20 mouse cellular contexts compared by ENCODE assay signal in the genomic region with DNA sequence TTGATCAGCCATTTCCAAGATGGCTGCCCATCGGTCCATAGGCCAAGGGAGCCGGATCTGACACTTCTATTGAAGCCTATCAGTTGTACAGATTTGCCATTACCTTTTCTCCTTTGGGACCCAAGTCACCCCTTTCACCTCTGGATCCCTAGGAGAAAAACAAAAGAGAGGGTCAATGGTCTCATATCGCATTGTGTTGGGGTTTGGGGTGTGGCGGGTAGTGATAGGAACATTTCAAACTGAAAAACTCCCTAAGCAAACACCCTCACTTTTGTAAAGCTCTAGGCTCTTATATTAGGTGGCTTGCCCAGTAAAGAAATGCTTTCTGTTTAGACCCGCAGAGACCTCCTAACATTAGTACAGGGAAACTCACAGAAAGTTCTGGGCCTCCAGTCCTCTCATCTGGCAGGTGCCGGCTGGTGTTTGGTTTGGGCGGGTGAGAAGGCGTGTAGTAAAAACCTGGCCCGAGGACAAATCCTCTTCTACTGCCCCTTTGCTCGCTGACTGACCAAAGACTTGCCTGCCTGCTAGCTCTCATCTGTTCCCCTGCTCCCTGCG. TPM values are rescaled to one million over a fixed set of nuclear protein-coding genes. Genes with fewer than 3 reads are reported as not detected.
DNase-seq lines count a peak whose midpoint lies in the region; ATAC-seq and TF ChIP-seq lines count a peak whose summit lies in the region.
"Had no signal": no experiment of that assay in that cellular context is flagged by ENCODE, and none has a peak within 500 bp of the region (broad histone marks: within the 10 kb centered on the region; RNA-seq: fewer than 3 reads in every experiment).

No protein-coding gene starts in this region.

- ATAC-seq in forebrain, embryonic 14.5 days = no peak
- no peak for ATAC-seq in limb, embryonic 14.5 days (ENCODE audit: low FRiP score, low read depth)
- ATAC-seq in stomach, embryonic 16.5 days (ENCODE audit: insufficient read depth, low FRiP score) = peak; percentile 75; the same call in 1 of the 2 replicates
- ATAC-seq in liver, embryonic 12.5 days = no peak
- ATAC-seq: CD4-positive, CD25-positive, alpha-beta regulatory T cell, adult 4 months; forebrain, embryonic 15.5 days had no signal

- H3K27me3 ChIP-seq in forebrain, embryonic 10.5 days (ENCODE audit: poor library complexity, severe bottlenecking) = no peaks in the 10 kb centered on the region
- H3K27me3 ChIP-seq in forebrain, embryonic 14.5 days (replicated peaks; ENCODE audit: control insufficient read depth, insufficient read depth, low read length) = no peaks in the 10 kb centered on the region
- H3K27me3 ChIP-seq in E14TG2a.4 (ENCODE audit: insufficient read depth, low read length) = peaks cover 7% of the 10 kb centered on the region
- H3K27me3 ChIP-seq in limb, embryonic 14.5 days (ENCODE audit: control insufficient read depth, insufficient read depth, low read length) = no peaks in the 10 kb centered on the region
- H3K27me3 ChIP-seq in stomach, embryonic 16.5 days (ENCODE audit: control insufficient read depth, insufficient read depth, low read length) = no peaks in the 10 kb centered on the region
- peaks cover 12% of the 10 kb centered on the region; the same call in 1 of the 2 replicates for H3K27me3 ChIP-seq in liver, embryonic 12.5 days (replicated peaks)
- H3K27me3 ChIP-seq: forebrain, embryonic 15.5 days; heart, embryonic 15.5 days; hindbrain, embryonic 13.5 days had no signal

- H3K9me3 ChIP-seq in forebrain, embryonic 10.5 days = no peaks in the 10 kb centered on the region
- H3K9me3 ChIP-seq in forebrain, embryonic 14.5 days (replicated peaks; ENCODE audit: control insufficient read depth, low read length) = no peaks in the 10 kb centered on the region
- H3K9me3 ChIP-seq in E14TG2a.4 (ENCODE audit: low read length) = no peaks in the 10 kb centered on the region
- no peaks in the 10 kb centered on the region for H3K9me3 ChIP-seq in limb, embryonic 14.5 days (ENCODE audit: control insufficient read depth, low read length)
- H3K9me3 ChIP-seq in stomach, embryonic 16.5 days (replicated peaks; ENCODE audit: control insufficient read depth, low read length) = no peaks in the 10 kb centered on the region
- H3K9me3 ChIP-seq in liver, embryonic 12.5 days (replicated peaks) = no peaks in the 10 kb centered on the region
- H3K9me3 ChIP-seq: forebrain, embryonic 15.5 days; hindbrain, embryonic 13.5 days had no signal

- no peak overlapping the region for H3K4me3 ChIP-seq in forebrain, embryonic 10.5 days
- no peak overlapping the region for H3K4me3 ChIP-seq in forebrain, embryonic 14.5 days (ENCODE audit: low read depth, low read length)
- 0 out of 2 replicates have a peak overlapping the region, but pooled peaks have one; percentile 7 for H3K4me3 ChIP-seq in E14TG2a.4 (replicated peaks; ENCODE audit: low read length)
- H3K4me3 ChIP-seq in limb, embryonic 14.5 days (replicated peaks; ENCODE audit: low read length) = no peak overlapping the region
- H3K4me3 ChIP-seq in stomach, embryonic 16.5 days (replicated peaks; ENCODE audit: low read length) = no peak overlapping the region
- H3K4me3 ChIP-seq in liver, embryonic 12.5 days = no peak overlapping the region
- H3K4me3 ChIP-seq: forebrain, embryonic 15.5 days; heart, embryonic 15.5 days; hindbrain, embryonic 13.5 days had no signal

- peaks cover 13% of the 10 kb centered on the region for H3K4me1 ChIP-seq in forebrain, embryonic 10.5 days
- no peaks in the 10 kb centered on the region for H3K4me1 ChIP-seq in forebrain, embryonic 14.5 days (ENCODE audit: control insufficient read depth, insufficient read depth, low read length)
- H3K4me1 ChIP-seq in E14TG2a.4 (replicated peaks; ENCODE audit: low read depth, low read length) = peaks cover 27% of the 10 kb centered on the region
- H3K4me1 ChIP-seq in limb, embryonic 14.5 days (ENCODE audit: control insufficient read depth, insufficient read depth, low read length) = no peaks in the 10 kb centered on the region
- peaks cover 5% of the 10 kb centered on the region; the same call in 1 of the 2 replicates for H3K4me1 ChIP-seq in stomach, embryonic 16.5 days (ENCODE audit: control insufficient read depth, insufficient read depth, low read length)
- 0 out of 2 replicates have a peak, but pooled peaks cover 4% of the 10 kb centered on the region for H3K4me1 ChIP-seq in liver, embryonic 12.5 days
- H3K4me1 ChIP-seq: forebrain, embryonic 15.5 days; hindbrain, embryonic 13.5 days had no signal

- H3K36me3 ChIP-seq in forebrain, embryonic 10.5 days (replicated peaks) = no peaks in the 10 kb centered on the region
- H3K36me3 ChIP-seq in forebrain, embryonic 14.5 days (ENCODE audit: control insufficient read depth, insufficient read depth, low read length) = no peaks in the 10 kb centered on the region
- H3K36me3 ChIP-seq in E14TG2a.4 (ENCODE audit: insufficient read depth, low read length) = no peaks in the 10 kb centered on the region
- H3K36me3 ChIP-seq in limb, embryonic 14.5 days (ENCODE audit: control insufficient read depth, insufficient read depth, low read length) = no peaks in the 10 kb centered on the region
- no peaks in the 10 kb centered on the region for H3K36me3 ChIP-seq in stomach, embryonic 16.5 days (ENCODE audit: control insufficient read depth, insufficient read depth, low read length)
- H3K36me3 ChIP-seq in liver, embryonic 12.5 days = no peaks in the 10 kb centered on the region
- H3K36me3 ChIP-seq: forebrain, embryonic 15.5 days; hindbrain, embryonic 13.5 days had no signal

- no peak overlapping the region for H3K9ac ChIP-seq in forebrain, embryonic 14.5 days (ENCODE audit: low read length)
- H3K9ac ChIP-seq in limb, embryonic 14.5 days (ENCODE audit: low read depth, low read length, severe bottlenecking) = peak overlapping the region; percentile 28; the same call in 1 of the 2 replicates
- H3K9ac ChIP-seq in stomach, embryonic 16.5 days (ENCODE audit: low read length) = peak overlapping the region; percentile 33; the same call in 1 of the 2 replicates
- H3K9ac ChIP-seq in liver, embryonic 12.5 days = no peak overlapping the region
- H3K9ac ChIP-seq: forebrain, embryonic 15.5 days; heart, embryonic 15.5 days; hindbrain, embryonic 13.5 days had no signal

- H3K4me2 ChIP-seq in forebrain, embryonic 14.5 days (ENCODE audit: low read length) = no peak overlapping the region
- H3K4me2 ChIP-seq in limb, embryonic 14.5 days (replicated peaks; ENCODE audit: low read depth, low read length, severe bottlenecking) = no peak overlapping the region
- peak overlapping the region; percentile 30 for H3K4me2 ChIP-seq in stomach, embryonic 16.5 days (ENCODE audit: low read depth, low read length)
- H3K4me2 ChIP-seq in liver, embryonic 12.5 days = no peak overlapping the region
- H3K4me2 ChIP-seq: forebrain, embryonic 15.5 days; heart, embryonic 11.5 days; heart, embryonic 15.5 days; hindbrain, embryonic 13.5 days had no signal

- WGBS in forebrain, embryonic 10.5 days = 85% methylated on average over 11 of the region's 11 CpGs
- WGBS in forebrain, embryonic 14.5 days = 88% methylated on average over 11 of the region's 11 CpGs
- 70% methylated on average over 11 of the region's 11 CpGs for WGBS in limb, embryonic 14.5 days
- 60% methylated on average over 11 of the region's 11 CpGs for WGBS in stomach, embryonic 16.5 days
- WGBS in liver, embryonic 12.5 days (ENCODE audit: insufficient replicate concordance) = 74% methylated on average over 11 of the region's 11 CpGs

- no peak for TF ChIP-seq POLR2A in limb, embryonic 14.5 days (IDR thresholded peaks at IDR 0.05; ENCODE audit: borderline replicate concordance, extremely low read depth, insufficient read depth, insufficient read length)

- no peak for DNase-seq in forebrain, embryonic 10.5 days (ENCODE audit: extremely low spot score, low spot score)
- no peak for DNase-seq in forebrain, embryonic 14.5 days (ENCODE audit: low spot score)
- DNase-seq in limb, embryonic 14.5 days (ENCODE audit: low spot score) = no peak
- DNase-seq in urinary bladder, postnatal 10 days (ENCODE audit: low spot score) = no peak
- DNase-seq: adrenal gland, postnatal 10 days; B cell, adult 2 months; cerebellum, adult 11 months; cerebellum, adult 9-10 months; cerebellum, postnatal 25 days; gastrocnemius, postnatal 36 days; heart, adult 11 months; heart, postnatal 14 days had no signal

- TF ChIP-seq CTCF in E14TG2a.4 (conservative IDR thresholded peaks at IDR 0.05; ENCODE audit: low read length) = no peak

- H3K27ac ChIP-seq in forebrain, embryonic 10.5 days = 0 out of 2 replicates have a peak overlapping the region, but pooled peaks have one; percentile 33
- H3K27ac ChIP-seq in forebrain, embryonic 14.5 days (ENCODE audit: low read depth, low read length) = no peak overlapping the region
- no peak overlapping the region for H3K27ac ChIP-seq in limb, embryonic 14.5 days (replicated peaks; ENCODE audit: low read depth, low read length)
- peak overlapping the region; percentile 65 for H3K27ac ChIP-seq in stomach, embryonic 16.5 days (ENCODE audit: low read length)
- H3K27ac ChIP-seq in liver, embryonic 12.5 days = no peak overlapping the region
- H3K27ac ChIP-seq: forebrain, embryonic 15.5 days; heart, embryonic 15.5 days; hindbrain, embryonic 13.5 days had no signal

RNA-seq across cellular contexts. Expression of gene Colq, which starts 47.2 kb away (rescaled TPM):
- polyA plus RNA-seq in forebrain, embryonic 10.5 days (2016; fragmentation: Nextera tagmentation; extraction: Ambion mirVana) = 0.16 and 0.22 TPM in 2 replicates
- 0.08 TPM in 1 of 2 replicates, not detected in the other for polyA plus RNA-seq in forebrain, embryonic 14.5 days (2014; fragmentation: Nextera tagmentation; extraction: Ambion mirVana)
- polyA plus RNA-seq in limb, embryonic 14.5 days (2012; rRNA removed) = 4.3 and 5.1 TPM in 2 replicates
- 3.8 and 4.9 TPM in 2 replicates for polyA plus RNA-seq in limb, embryonic 14.5 days (2014; fragmentation: Nextera tagmentation; extraction: Ambion mirVana)
- polyA plus RNA-seq in stomach, embryonic 16.5 days (2015; fragmentation: Nextera tagmentation; extraction: Ambion mirVana) = 0.81 and 2.1 TPM in 2 replicates
- polyA plus RNA-seq in liver, embryonic 12.5 days (2016; fragmentation: Nextera tagmentation; extraction: Ambion mirVana) = 0.05 and 0.22 TPM in 2 replicates
- polyA plus RNA-seq: forebrain, embryonic 15.5 days had no signal

RNA-seq across cellular contexts. Expression of gene Mettl6, which starts 49.1 kb away (rescaled TPM):
- 79.1 and 79.9 TPM in 2 replicates for polyA plus RNA-seq in forebrain, embryonic 10.5 days (2016; fragmentation: Nextera tagmentation; extraction: Ambion mirVana)
- 57.6 and 59.0 TPM in 2 replicates for polyA plus RNA-seq in forebrain, embryonic 14.5 days (2014; fragmentation: Nextera tagmentation; extraction: Ambion mirVana)
- 26.8 and 31.3 TPM in 2 replicates for polyA plus RNA-seq in limb, embryonic 14.5 days (2012; rRNA removed)
- polyA plus RNA-seq in limb, embryonic 14.5 days (2014; fragmentation: Nextera tagmentation; extraction: Ambion mirVana) = 59.8 and 67.6 TPM in 2 replicates
- polyA plus RNA-seq in stomach, embryonic 16.5 days (2015; fragmentation: Nextera tagmentation; extraction: Ambion mirVana) = 44.4 and 50.4 TPM in 2 replicates
- 43.7 and 46.9 TPM in 2 replicates for polyA plus RNA-seq in liver, embryonic 12.5 days (2016; fragmentation: Nextera tagmentation; extraction: Ambion mirVana)

RNA-seq across cellular contexts. Expression of gene Eaf1, which starts 49.8 kb away (rescaled TPM):
- 28.4 and 29.1 TPM in 2 replicates for polyA plus RNA-seq in forebrain, embryonic 10.5 days (2016; fragmentation: Nextera tagmentation; extraction: Ambion mirVana)
- 9.7 and 10.1 TPM in 2 replicates for polyA plus RNA-seq in forebrain, embryonic 14.5 days (2014; fragmentation: Nextera tagmentation; extraction: Ambion mirVana)
- polyA plus RNA-seq in limb, embryonic 14.5 days (2012; rRNA removed) = 37.4 and 41.3 TPM in 2 replicates
- 22.6 and 23.3 TPM in 2 replicates for polyA plus RNA-seq in limb, embryonic 14.5 days (2014; fragmentation: Nextera tagmentation; extraction: Ambion mirVana)
- 21.2 and 24.7 TPM in 2 replicates for polyA plus RNA-seq in stomach, embryonic 16.5 days (2015; fragmentation: Nextera tagmentation; extraction: Ambion mirVana)
- polyA plus RNA-seq in liver, embryonic 12.5 days (2016; fragmentation: Nextera tagmentation; extraction: Ambion mirVana) = 41.4 and 44.2 TPM in 2 replicates

Comparison
In these comparisons a context has a peak if more than half of its experiments do, and no peak if none do; other contexts are left out.
1. H3K27ac ChIP-seq: peak in forebrain, embryonic 10.5 days (single experiment) and stomach, embryonic 16.5 days (single experiment); none in forebrain, embryonic 14.5 days (single experiment), limb, embryonic 14.5 days (single experiment) and liver, embryonic 12.5 days (single experiment).
2. H3K9ac ChIP-seq: peak in limb, embryonic 14.5 days (single experiment) and stomach, embryonic 16.5 days (single experiment); none in forebrain, embryonic 14.5 days (single experiment) and liver, embryonic 12.5 days (single experiment).